Mouse (Mus musculus): Measurements from ENCODE around the gene Gm10277.

GRCm38 (mm10) chr11:77810018-77810417 is 22.5 kb upstream of the Gm10277 start:
- TF ChIP-seq POLR2A (IDR thresholded peaks at IDR 0.05; ENCODE audit: control insufficient read depth, extremely low read depth, insufficient read depth, low read length, poor library complexity), result no peak
- no peak for TF ChIP-seq CTCF (IDR thresholded peaks at IDR 0.05; ENCODE audit: borderline replicate concordance, control insufficient read depth, extremely low read depth, insufficient read depth, low read length, poor library complexity)

Data from thymus, adult 2 months (tissue).